Mouse (Mus musculus): ENCODE results near the gene Maml2.
A peak's percentile ranks its signal among the peaks of the same experiment; 100 is the strongest.

Gene Maml2

DNA sequence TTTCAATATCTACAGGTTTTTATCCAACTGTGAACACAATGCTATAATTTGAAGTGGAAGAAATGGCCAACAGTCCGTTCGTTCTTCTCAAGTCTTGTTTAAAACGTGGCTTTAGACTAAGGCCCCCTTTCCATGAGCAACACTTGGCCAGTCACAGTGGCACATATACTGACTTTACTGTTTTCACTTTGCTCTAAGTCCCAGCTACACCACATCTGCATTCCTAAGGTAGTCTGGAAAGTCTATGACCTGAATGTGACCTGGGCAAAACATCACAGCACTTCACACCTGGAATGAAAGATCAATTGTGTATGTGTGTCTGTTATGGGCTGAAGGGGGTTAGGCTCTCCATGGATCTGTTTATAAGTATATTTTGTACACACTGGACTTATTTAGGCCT lies 151.0 kb downstream of the Maml2 start:
- no peak for DNase-seq (ENCODE audit: low spot score)

DNA sequence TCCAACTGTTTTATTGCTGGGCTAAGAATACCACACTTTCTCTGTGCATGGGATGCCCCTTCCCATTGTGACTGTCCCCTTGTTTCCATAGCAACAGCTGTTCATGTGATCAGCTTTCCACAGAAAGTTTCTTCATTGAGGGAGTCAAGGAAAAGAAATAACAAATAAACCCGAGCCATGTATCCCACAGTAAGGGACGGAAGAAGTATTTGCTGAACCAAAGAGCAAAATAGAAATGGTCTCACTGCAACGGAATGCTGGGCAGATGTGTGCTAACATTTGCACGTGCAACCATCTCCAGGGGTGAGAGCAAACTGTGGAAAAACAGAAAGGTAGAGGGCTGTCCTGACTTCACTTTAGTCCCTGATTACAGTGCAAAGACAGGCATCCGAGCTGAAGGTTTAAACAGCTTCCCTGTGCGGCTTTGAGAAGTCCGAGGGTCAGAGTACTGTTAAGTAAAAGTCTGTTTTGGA lies 156.9 kb downstream of the Maml2 start:
- DNase-seq (ENCODE audit: low spot score) = no peak

DNA sequence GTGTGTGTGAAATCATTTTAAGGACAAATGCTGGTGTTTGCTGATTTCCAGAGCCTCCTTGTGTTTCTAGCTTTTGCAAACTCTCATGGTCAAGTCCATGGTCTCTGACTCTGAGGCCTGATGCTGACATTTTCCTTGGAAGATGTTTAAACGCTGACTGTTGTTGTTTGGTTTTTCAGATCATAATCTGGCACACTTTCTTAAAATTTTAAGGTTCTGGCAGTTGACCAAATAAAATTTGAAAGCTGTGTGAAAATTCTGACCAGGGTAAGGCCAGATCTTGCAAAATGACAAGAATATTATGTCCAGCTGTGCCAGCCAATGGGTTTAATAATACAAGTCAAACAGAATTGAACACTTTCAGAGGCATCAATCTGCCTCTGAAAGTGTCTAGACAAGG lies 157.5 kb downstream of the Maml2 start:
- no peak for DNase-seq (ENCODE audit: low spot score)

DNA sequence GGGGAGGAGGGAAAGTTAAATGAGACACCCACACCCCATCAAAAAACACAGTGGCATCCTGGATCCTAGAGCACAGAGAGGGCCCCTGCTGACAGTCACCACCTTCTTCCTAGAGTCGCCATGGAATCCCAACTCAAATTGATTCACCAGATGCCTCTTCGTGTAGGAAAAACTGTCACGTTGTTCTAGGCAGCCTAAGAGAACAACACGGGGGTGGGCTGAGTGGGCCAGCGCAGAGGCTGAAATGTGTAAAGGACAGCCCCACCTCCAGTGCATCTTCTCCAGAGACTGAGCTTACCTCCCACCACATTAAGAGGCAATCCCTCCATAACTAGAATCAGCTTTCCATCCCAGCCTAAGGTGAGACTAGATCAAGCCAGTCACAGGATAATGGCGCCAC lies 160.0 kb downstream of the Maml2 start:
- no peak for DNase-seq (ENCODE audit: low spot score)

DNA sequence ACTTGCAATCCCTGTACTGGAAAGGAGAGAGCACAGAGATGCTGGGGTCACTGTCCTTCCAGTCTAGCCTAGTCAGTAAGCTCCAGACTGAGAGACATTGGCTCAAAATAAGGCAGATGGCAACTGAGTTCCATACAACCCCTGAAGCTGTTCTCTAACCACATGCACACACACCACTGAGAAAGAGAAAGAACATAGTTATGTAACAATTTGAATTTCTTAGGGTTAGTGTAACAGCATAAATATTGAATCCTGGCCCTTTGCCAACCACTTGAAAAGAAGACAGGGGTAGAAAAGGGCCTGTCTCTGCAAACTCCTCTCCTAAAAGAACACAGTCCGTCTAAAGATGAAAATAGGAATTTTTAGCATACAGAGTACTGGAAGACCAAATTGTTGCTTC lies 161.6 kb downstream of the Maml2 start:
- no peak for DNase-seq (ENCODE audit: low spot score)

DNA sequence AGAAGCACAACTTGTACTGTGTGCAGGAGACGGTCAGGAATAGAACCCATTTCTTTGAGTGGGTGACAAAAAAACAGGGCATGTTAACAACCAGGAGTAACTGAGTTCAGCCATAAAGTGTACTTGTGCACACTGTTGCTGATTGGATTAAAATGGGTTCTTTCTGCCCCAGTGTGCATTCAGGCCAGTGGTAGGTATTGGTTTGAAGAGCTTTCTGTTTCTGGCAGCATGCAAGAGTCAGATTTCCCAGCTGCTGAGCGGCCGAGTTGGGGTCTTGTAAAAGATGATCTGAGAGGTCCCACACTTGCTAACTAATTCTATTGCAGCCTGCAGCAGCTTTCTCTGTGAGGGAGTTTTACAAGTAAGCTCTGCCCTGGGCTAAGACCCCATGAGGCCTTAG lies 162.3 kb downstream of the Maml2 start:
- DNase-seq (ENCODE audit: low spot score) = no peak

DNA sequence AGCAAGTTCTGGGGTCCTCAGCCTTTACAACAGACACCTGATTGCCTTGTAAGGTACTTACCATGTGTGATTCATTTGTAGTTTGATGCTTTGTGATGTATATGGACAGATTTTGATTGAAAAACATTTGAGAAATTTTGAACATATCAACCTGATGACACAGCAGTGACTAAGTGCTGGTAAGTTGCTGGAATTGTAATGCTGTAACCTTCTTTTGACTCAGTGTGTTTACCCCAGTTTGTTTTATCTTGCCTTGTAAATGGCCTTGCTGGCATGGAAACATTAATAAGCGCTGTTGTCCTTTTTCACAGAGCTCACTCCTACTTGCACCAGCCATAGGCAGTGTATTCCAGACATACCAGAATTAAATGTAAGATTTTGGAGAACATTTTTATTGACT lies 163.2 kb downstream of the Maml2 start:
- DNase-seq (ENCODE audit: low spot score) = no peak

DNA sequence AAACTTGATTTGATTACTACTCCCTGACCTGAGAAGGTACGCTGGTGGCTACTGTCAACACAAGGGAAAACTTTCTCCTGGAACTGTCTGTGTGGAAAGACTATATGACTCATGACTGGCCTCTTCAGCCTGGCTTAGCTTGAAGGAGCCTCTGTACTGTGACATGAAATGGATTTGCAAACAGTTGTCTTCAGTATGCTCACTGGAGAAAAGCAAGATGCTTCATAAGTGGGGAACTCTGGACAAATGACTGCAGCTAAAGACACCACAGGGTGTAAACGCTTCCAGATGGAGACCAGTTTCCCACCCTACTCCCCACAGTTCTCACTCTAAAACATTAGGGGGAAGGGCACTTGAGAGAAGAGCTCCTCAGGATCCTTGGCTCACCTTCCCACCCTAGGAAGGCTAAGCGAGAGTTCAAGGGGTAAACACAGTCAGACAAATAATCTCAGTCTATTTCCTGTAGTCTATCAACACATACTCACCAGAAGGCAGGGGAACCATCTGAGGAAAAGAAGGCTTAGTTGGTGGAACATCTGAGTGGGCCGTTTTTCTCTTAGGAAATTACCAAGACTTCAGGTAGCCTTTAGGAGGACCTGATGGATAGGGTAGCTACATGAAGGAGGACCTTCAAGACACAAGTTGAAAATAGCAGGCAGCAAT lies 167.7 kb downstream of the Maml2 start:
- DNase-seq (ENCODE audit: low spot score) = no peak

DNA sequence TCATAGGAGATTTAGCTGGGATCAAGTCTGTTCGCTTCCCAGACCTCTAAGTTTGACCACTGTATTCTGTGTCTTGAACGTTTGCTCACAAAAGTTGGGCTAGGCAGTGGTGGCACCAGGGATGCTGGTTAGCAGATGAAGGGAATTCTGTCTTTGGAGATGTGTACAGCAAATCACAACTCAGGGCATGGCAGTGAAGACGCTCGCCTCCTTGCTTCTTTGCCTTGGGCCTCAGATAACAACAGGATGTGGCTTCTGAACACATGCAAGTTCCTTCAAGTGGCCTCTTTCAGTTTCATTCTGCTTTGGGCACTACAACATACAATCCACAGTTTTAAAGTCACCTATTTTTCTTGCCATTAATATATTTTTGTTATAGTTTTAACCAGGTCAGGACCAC lies 168.6 kb downstream of the Maml2 start:
- DNase-seq (ENCODE audit: low spot score) = peak; percentile 87

DNA sequence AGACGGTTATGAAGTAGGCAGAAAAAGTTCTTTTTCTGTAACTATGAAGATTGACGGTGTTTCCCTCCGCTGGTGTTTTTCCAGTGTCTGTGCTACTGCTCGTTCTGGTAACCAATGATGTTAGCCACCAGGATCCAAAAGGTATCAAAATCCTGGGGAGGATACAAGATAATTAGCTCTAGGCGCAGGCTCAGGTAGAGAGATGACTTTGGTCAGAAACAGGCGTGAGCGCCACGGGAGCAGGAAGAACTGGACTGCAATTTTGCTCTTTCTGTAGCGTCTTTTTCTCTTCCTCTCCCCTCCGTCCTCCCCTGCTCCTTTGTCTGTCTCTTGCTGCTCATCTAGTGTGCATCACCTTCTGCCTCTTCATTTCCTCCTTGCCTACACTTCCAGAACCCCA lies 169.1 kb downstream of the Maml2 start:
- no peak for DNase-seq (ENCODE audit: low spot score)

DNA sequence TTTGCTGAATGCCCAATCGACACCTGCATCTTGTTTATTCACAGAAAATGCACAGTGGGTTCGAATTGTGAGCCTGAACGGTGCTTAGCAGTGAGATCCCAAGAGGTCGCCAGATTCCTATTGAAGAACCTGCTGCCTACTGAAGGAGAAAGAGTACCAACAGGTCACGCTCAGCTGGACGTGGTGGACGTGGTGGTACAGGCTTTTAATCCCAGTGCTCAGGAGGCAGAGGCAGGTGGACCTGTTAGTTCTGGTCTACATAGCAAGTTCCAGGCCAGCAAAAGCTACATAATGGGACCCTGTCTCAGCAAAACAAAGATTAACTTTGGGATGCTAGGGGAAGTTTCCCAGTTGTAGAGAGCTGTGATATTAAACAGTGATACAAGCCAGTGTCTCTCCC lies 170.0 kb downstream of the Maml2 start:
- no peak for DNase-seq (ENCODE audit: low spot score)

DNA sequence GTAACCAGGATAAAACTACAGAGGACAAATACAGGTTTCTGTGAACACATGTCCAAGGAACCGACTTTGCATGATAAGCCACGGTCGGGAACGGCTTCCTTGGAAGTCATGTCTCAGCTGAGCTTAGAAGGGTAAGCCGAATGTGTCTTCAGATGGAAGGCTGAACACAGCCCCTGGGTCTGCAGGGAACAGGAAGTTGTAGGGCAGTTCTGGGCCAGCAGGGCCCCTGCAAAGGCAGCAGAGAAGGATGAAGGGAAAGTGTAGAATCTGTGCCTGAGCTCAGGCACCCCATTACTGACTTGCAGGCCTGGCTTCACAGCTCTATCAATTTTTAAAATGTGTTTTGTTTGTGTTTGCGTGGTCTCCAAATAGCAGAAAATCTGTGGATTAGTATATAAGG lies 171.0 kb downstream of the Maml2 start:
- DNase-seq (ENCODE audit: low spot score) = peak; percentile 61

DNA sequence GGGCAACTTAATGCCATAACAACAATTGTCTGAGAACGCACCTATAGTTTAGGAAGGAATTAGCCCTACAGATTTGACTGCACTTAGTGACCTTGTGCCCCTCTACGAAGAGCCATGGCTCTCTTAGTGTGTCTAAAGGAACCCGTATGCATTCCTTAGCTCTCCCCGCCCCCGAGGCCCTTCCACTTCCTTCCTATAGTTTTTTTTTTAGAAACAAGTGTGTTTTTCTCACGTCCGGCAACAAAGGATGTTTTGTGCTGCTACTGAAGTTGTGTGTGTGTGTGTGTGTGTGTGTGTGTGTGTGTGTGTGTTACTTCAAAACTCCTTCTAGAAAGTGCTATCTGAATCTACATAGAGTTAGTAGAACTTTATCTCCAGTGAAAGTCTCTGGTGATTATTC lies 172.3 kb downstream of the Maml2 start:
- peak; percentile 66 for DNase-seq (ENCODE audit: low spot score)

DNA sequence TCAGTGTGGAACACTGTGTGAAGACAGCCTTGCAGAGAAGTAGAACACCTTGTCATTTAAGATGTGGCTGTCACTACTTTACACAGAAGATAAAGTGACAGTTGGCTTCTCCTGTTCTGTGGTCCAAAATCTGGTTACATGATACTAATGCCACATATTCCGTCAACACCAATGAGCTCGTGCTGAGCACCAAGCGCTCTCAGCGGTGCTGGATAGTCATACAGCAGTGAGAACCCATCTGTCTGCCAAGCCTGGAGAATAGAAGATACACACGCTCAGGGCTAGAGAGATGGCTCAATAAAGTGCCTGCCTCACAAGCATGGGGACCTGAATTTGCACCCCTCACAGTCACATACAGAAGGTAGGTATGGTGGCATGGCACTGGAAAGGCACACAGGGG lies 177.2 kb downstream of the Maml2 start:
- no peak for DNase-seq (ENCODE audit: low spot score)

DNA sequence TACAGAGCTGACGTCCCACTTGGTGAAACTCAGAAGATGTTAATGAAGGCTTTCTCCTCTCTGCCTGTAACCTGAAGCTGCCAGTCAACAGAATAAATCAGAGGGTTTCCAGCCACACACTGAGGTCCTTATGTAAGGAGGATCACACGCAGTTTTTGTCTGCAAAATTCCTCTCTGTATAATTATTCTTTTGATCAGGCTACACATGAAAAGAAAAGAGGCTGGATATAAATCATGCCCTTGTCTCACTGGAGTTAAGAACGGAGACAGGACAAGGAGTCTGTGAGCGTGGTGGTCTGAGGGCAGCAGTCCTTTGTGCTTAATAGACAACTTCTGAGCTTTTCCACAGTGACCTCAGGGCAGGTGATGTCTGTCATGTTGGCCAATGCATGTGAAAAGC lies 181.5 kb downstream of the Maml2 start:
- no peak for DNase-seq (ENCODE audit: low spot score)

DNA sequence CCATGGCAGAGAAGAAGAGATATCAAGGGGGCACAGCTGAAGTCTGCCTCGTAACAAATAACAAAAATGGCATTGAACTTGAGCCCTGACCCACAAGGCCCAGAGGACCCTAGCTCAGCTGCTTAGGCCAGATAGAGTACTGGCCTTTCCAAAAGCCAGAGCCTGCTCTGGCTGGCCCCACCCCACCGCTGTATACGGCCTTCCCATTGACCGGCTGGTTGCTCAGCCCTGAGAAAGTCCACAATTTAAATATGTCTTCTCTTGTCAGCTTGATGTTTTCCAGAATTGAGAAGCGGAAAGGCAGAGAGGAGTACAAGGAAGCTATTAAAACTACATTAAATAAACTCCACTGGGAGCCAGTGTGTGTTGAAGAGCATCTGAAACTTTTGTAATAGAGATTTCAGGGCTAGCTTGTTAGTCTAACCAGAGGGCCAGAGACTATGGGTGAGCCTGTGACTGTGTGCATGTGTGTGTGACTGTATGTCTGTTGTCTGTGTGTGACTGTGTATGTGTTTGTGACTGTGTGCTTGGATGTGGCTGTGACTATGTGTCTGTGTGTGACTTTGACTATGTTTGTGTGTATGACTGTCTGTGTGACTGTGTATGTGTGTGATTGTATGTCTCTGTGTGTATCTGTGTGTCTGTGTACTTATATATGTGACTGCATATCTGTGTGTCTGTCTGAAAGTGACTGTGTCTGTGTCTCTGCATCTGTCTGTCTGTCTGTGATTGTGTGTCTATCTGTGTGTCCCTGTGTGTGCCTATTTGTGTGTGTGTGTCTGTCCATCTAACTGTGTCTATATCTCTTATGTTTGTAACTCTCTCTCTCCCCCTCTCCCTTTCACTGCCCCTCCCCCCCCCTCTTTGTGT lies 185.7 kb downstream of the Maml2 start:
- DNase-seq (ENCODE audit: low spot score) = no peak

DNA sequence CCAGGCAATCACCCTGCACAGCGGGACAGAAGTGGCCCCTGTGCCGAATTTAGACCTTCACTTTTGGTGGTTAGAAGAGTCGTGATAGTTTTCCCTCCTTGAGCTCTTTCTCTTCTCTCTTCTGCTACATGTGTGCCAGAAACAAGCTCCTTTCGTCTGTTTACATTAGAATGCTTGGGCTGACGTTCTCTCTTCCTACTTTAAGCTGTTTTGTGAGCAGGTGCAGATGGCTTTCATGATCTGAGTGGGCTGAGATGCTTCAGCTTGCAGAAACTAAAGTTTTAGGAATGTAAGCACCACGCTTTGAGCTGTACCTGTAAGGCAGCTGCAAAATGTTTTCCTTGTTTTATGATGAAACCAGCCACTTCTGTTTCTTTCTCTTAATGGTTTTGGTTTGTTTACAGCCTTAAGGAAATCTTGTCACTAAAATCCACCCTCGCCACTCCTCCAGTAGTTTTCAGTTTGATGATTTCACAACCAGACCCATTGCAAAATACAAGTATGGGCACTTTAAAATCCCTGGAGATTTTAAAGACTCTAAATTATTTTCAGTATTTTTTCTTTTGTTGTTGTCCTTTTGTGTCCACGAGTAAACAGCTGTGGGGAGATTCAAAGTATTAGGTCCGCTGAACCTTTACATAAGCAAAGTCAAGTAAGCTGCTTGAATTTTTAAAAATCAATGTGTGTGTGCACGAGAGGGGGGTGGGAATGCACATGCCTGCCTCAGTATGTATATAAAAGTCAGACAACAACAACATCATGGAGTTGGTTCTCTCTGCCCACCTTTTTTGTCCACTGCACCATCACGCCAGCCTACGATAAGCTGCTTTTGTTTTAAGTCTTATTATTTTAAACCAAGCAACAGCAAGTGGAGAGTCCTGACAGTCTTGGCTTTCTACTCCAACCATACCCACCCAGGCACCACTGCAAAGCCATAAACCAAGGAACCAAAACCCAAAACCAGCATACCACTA lies 186.8 kb downstream of the Maml2 start:
- no peak for DNase-seq (ENCODE audit: low spot score)

DNA sequence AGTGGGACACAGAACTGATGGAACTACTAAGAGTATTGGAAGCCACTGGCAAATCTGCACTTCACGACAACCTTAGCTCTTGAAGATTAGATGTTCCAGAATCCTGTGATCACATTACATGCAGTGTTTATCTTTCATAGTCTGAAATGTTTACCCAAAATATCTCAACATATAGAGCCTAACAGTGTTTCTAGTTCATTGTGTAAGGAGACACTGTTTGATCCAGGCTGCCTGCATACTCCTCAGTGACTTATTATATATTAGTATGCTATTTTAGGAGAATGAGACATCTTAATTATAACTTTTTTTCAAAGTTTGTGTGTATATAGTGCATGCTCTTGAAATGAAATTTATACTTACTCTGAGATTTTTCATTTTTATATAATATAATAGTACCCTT lies 188.2 kb downstream of the Maml2 start:
- no peak for DNase-seq (ENCODE audit: low spot score)

DNA sequence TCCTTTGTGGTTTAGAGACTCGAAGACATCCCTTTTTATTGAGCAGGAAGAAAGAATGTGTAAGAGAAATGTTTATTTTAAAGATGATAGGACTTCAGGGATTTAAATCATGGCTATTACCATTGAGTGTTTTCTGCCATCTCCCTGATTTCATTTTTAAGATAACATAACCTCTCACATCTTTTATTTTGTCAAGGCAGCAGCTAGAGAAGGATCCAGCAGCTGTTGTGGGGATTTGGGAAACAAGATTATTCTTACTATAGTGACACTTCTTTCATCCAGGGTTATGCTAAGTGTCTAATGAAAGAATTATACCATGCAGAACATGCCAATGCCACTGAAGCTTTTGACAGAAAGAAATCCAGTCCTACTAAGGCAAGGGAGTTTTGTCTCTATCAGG lies 193.3 kb downstream of the Maml2 start:
- no peak for DNase-seq (ENCODE audit: low spot score)

DNA sequence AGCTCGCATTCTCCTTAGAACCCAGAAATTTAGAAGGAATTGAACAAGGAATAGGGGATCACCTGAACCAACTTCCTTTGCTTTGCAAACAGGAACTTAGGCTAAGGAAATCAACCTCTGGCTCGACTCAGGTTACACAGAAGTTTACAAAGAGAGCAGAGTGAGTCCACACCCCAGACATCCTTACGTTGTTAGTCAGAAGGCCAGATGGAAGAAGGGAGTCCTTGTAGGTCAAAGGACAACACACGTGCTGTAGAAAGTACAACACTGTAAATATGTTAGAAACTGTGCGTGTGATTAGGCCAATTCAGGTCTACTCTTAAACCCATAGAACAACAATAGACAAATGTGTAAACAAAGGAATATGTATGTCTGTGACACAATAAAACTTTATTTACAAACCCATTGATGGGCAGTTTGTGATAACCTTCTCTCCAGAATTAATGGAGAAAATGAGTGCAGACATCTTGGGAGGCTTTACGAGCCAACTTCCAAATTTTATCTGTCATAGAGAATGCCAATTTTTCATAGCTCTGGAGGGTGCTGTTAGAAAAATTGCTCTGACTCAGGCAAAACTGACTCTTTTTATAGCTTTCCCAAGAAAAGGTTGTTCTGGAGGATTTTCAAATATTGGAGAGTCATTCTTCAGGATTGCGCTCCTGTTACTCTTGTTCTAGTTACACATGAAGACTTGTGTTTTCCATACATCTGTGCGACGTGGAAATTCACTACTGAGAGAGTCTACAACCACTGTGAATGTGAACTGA lies 194.3 kb downstream of the Maml2 start:
- DNase-seq (ENCODE audit: low spot score) = no peak

DNA sequence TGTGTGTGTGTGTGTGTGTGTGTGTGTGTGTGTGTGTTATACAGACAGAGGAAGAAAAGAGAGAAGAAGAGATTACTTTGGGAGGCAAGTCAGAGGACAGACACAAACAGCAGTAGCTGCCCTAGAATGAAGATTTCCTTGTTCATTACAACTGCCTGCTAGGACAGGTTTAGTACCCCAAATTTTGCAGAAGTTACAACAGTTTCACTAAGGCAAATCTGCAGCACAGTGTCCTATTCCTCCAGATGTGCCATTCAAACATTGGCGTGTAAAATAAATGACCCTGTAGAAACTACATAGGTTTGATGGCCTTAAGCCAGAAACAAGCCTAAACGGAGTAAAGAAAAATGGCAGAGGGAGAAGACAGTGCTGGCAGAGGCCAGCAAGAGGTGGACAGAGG lies 195.1 kb downstream of the Maml2 start:
- DNase-seq (ENCODE audit: low spot score) = no peak

DNA sequence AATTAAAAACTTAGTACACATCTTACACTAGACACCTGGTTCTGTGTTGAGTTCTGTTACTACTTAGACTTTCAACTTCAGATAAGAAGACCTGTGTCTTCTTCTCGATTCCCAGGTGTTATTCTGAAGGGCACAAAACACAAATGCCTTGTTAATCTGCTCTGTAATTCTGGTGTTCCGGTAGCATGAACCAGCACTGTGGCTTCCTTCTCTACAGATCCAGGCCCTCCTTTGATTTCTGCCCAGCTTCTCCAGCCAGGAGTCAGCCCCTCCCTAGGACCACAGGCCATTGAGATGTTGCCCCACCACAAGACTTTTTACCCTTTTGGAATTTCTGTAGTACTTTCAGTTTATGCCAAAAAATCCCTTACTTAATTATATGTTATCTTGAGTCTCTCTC lies 196.0 kb downstream of the Maml2 start:
- DNase-seq (ENCODE audit: low spot score) = no peak
